Mouse (Mus musculus) left cerebral cortex, postnatal 25 days (tissue): Measurements from ENCODE around the gene Cpox. TPM values are rescaled to one million over a fixed set of nuclear protein-coding genes. Genes with fewer than 3 reads are reported as not detected.

Source experiments
- DNase-seq, 2 experiments: peaks; one replicate each; pipeline ENCODE4 v3.0.0; 2022; ENCODE audit warnings: low spot score in 2 of 2, mixed read lengths in 1 of 2
- intact Hi-C: fragments of 180-260 bp; cut with DNase I; formaldehyde crosslinking; loops from one replicate; pipeline ENCODE4 v1.15.1; 2025
- microRNA-seq, 2 experiments: library from miRNA; unstranded; fragments of <30 nt; microRNA quantifications; one replicate each; pipeline ENCODE4 v1.2.0; 2022
- total RNA-seq, 2 experiments: library from RNA; stranded (reverse); gene quantifications; 2 replicates each; pipeline ENCODE4 v1.2.3; 2021

The Cpox gene
- total RNA-seq, 2 experiments from 2014 or later: 40.2 to 40.4 TPM

DNA sequence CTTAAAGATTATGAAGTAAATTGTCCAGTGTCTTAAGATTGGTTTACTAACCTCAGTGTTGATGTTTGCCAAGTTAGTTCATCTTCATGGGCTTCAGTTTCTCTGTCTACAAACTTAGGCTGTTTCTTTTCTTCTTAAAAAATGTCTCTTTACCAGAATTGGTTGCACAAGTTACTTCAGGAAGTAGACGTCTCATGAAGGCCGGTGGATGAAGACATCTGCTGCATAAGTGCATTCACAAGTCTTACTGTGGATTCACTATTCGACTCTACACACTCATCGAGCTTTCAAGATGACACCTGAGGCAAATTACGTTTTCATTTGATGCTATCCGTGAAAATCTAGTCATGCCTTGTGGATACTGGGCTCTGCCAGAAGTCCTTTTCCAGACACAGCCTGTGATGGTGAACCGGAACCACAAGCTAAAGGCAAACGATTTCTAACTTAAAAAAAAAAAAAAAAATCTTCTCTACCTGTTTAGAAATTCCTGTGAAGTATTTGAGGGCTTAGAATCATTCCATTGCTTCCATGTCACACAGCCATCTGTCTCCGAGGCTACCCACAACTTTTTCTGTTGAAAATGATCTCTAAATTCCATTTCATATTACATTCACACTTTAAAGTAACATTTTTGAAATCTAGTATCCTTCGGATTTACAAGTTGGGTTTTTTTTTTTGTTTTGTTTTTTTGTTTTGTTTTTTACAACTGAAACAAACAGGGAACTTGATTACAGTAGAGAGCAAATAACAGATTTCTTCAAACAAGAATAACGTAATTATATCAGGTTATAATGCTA lies 56.8 kb downstream of the Cpox start:
- intact Hi-C loops: no loop called here
- DNase-seq: no peak

GRCm38 (mm10) chr16:58727477-58728131 lies 57.5 kb downstream of the Cpox start, which contains the start of gene Cldnd1:
Cldnd1 (plus strand) TSS chr16:58727910.
- intact Hi-C loops: loop anchor here (1.0 kb wide), 1 partner anchor 57 kb away; the partner anchor contains the start of gene Cpox

DNA sequence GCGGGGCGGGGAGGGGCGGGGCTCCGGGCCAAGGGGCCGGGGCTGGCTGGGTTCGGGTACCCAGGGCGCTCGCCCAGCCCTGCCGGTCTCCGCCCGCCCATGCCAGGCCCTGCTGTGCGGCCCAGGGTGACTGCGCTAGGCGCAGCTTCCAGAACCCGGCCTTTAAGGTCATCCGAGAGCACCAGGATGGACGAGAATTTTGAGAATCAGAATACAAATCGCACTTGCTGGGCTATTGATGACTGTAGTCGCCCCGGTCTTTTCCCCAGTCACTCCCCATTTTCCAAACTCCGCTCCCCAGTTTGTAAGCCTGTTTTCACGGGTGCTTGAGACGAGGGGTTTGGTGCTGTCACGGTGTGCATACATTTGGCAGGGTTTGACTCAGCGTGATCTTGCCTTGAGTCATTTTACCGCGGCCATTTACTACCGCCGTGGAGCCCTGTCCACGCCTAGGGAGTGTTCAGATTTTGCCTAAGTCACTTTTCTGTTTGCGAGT lies 58.1 kb downstream of the Cpox start:
- DNase-seq: peak; percentile 53 to 62
- intact Hi-C loops: loop anchor here (1.0 kb wide), 1 partner anchor 58 kb away; the partner anchor contains the start of gene Cpox

More at GRCm38 (mm10) chr16:58727477-58728131, 57.5 kb downstream of the Cpox start, which contains the start of gene Cldnd1:
- DNase-seq: peak; percentile 89 to 98

GRCm38 (mm10) chr16:58738205-58738604 lies 68.1 kb downstream of the Cpox start:
- intact Hi-C loops: no loop called here
- DNase-seq: no peak

DNA sequence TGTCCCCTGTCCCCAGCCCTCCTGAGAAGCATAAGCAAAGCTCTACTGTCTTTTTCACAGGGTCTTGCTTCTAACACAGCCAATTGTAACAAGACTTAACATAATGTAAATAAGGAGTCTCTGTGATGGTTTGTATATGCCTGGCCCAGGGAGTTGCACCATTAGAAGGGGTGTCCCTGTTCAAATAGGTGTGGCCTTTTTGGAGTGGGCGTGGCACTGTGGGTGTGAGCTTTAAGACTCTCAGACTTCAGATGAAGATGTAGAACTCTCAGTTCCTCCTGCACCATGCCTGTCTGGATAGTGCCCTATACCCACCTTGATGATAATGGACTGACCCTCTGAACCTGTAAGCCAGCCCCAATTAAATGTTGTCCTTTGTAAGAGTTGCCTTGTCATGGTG lies 68.7 kb downstream of the Cpox start:
- intact Hi-C loops: no loop called here
- DNase-seq: no peak

DNA sequence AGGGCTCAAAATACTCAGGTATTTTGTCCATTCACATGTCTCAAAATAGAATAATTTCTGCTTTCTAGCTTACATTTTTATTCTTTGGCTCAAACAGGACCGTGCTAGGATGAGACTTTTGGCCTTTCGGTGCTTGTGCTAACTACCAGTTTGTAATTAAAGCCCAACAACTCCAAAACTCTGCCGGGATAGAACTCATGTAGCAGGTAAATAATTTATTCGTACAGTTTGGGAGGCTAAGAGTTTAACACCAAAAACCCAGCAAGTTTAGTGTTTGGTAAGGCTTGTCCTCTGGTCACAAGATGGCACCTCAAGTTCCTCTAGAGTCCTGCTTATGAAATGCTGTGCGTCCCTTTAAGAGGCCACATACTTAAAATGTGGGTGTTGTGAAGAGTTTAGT lies 70.7 kb downstream of the Cpox start:
- intact Hi-C loops: no loop called here
- no peak for DNase-seq

GRCm38 (mm10) chr16:58746715-58747114 lies 76.6 kb downstream of the Cpox start:
- intact Hi-C loops: no loop called here
- DNase-seq: no peak

GRCm38 (mm10) chr16:58751314-58751713 lies 81.2 kb downstream of the Cpox start:
- intact Hi-C loops: no loop called here
- DNase-seq: no peak

GRCm38 (mm10) chr16:58756191-58756590 lies 86.1 kb downstream of the Cpox start:
- intact Hi-C loops: no loop called here
- no peak for DNase-seq

DNA sequence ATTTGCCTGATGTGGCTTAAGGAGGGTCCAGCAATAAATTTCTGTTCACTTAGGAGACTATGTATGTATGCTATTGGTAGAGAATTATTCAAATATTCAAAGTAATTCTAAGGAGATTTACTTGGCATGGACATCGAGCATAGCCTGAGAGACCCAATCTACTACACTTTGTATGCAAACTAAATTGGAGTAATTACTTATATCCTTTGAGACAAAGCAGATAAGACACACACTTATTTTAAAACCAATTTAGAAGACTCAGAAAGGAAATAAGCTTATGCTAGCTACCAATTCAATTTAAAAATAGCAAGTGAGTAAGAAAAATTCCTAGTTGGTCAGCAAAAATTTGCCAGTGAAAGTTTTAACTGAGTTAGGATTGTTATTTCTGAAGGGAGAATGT lies 93.0 kb downstream of the Cpox start, which contains the start of gene Olfr172:
Olfr172 (minus strand) TSS at position 101 of the 400 bp plus-strand sequence.
- intact Hi-C loops: no loop called here
- no peak for DNase-seq

Small RNAs within 50 kb of the gene (microRNA-seq; reads per million reads assigned to microRNA genes)
- 0 reads per million in 2 experiments for gene Gm27564

Other genes with a start within 250 kb of the Cpox start
- 10 to 100 TPM; 20.5 to 20.6 TPM for gene St3gal6, start 146.0 kb upstream of the Cpox start, total RNA-seq
- not detected for gene Gm813, start 53.3 kb upstream of the Cpox start, total RNA-seq
- not detected for gene E330017A01Rik, start 31.6 kb upstream of the Cpox start, total RNA-seq
- gene Gpr15, start 48.8 kb downstream of the Cpox start, total RNA-seq: not detected
- gene Cldnd1, start 57.6 kb downstream of the Cpox start, total RNA-seq: 100 to 1,000 TPM in 1 of 2 experiments, 10 to 100 TPM in 1; 96.8 to 103 TPM
- gene Olfr172, start 92.9 kb downstream of the Cpox start, total RNA-seq: not detected
- not detected for gene Olfr173, start 130.0 kb downstream of the Cpox start, total RNA-seq
- not detected for gene Olfr175-ps1, start 156.5 kb downstream of the Cpox start, total RNA-seq
- not detected for gene Olfr177, start 204.5 kb downstream of the Cpox start, total RNA-seq
- gene Olfr178, start 221.8 kb downstream of the Cpox start, total RNA-seq: not detected